Mouse (Mus musculus) left cerebral cortex, postnatal 4 days (tissue): ENCODE results near the gene Atxn1l. TPM values are rescaled to one million over a fixed set of nuclear protein-coding genes. Genes with fewer than 3 reads are reported as not detected.

Experiments
- DNase-seq: peaks from one replicate; pipeline ENCODE4 v3.0.0-alpha.2; 2022
- intact Hi-C: fragments of 180-260 bp; cut with DNase I; formaldehyde crosslinking; loops from one replicate; pipeline ENCODE4 v1.15.1; 2025
- total RNA-seq, 2 experiments: library from RNA; stranded (reverse); gene quantifications; 2 replicates each; pipeline ENCODE4 v1.2.3; 2021

The Atxn1l gene
- total RNA-seq, 2 experiments from 2014 or later, result 28.7 to 34.0 TPM

DNA sequence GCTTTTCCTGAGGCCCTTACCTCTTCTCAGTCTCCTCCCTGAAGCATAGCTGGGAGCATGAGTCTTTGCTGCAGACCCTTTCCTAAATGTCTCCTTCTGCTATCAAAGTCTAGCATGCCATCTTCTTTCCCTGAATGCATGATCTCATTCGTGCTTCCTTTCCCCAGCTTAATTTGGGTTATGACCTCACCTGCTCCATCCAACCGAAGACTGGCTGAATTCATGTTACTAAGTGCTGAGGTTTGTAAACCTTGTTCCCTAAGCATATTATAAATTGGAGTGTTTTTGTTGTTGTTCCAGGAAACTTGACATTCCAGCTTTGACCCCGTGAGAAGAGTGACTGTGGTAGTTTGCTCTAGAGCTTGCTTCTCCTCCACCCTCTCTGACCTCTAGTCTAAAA is 3.5 kb downstream of the Atxn1l start:
- intact Hi-C loops, result no loop called here

DNA sequence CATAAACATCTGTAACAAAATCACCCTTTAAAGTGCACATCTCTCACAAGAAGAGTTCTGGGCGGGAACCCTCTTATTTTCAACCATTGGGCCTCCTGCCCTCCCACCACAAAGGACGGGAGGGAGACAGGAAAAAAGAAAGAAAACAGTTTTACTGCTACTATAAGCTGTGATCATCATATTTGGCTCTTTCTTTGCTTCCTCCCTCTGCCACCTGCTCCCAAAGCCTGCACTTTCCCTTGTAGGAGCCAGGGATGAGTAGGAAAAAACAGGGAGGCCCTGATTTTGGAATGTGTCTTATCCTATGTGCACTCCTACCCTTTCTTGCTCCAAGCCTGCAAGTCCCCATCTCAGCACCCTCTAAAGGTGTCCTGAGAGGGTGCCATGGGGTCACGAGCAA is 6.5 kb downstream of the Atxn1l start:
- DNase-seq, result no peak
- intact Hi-C loops, result no loop called here

More for the DNA sequence above, 3.5 kb downstream of the Atxn1l start:
- no peak for DNase-seq

DNA sequence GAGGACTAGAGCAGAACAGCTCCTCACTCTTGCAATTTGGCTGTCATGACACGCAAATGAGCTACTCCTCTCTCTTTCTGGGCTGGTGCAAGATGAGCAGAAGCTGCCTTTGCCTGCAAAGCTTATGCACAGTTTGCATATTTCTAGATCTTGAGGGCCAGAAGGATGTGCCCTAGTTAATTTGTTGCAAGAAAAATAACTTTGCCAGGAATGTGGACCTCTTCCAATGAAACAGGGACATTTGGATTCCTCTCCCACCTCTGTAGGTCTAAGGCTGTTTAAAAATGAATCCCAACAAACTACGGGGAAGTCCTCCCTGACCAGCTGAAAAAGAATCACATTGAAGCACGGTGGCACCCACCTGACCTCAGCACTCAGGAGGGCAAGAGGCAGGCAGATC is 12.4 kb downstream of the Atxn1l start:
- intact Hi-C loops, result no loop called here
- DNase-seq, result no peak

DNA sequence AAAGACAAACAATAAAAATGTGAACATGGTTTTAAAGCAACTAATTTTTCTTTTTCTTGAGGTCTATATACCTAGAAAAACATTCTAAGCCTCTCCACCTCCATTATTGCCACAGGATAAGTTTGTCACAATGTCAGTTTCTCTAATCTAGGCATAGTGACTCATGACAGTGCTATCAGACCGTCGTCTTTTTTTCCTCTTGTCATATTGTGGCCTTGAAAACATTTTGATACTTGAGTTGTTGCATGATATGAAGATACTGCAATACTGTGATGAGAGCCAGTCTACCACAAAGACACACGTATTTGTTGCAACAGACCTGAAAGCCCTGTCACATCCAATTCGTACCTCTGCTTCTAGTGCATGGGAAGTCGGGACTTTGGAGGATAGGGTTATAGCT is 22.6 kb downstream of the Atxn1l start:
- intact Hi-C loops, result no loop called here
- no peak for DNase-seq

DNA sequence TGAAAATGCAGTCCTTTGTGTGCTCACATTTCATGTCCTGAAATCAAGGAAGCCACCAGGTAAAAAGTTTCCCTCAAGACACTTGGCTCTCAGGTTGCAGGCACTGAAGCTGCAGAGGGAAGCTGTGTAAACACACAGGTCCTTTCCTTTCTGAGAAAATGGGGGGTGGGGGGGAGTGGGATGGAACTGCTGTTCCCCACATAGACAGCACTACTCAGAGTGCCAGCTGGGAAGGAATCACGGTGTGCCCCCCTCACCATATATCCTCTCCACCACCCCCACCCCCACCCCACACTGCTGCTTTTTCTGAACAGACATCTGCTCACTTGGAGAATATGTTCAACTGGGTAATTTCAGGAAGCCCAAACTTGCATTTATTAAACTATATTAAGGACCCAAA is 25.0 kb downstream of the Atxn1l start:
- DNase-seq, result no peak
- intact Hi-C loops, result no loop called here

DNA sequence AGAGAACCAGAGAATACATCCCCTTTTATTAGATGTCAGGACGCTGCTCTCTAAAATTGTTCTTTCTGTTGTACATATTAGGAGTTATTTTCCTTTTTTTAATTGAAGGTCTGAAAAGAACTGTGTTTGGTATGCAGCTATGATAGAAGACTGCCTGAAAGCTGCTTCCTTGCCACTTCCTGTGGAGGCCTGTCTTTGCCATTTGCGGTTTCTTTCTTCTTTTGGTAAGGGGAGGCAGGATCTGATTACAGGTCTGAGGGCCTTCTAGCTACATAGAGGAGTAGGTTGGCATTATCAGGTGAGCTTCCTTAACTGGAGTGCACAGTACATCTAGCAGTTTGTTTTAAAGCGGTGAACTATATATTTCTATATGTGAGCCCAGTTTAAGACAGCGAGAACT is 29.6 kb downstream of the Atxn1l start:
- intact Hi-C loops, result no loop called here

DNA sequence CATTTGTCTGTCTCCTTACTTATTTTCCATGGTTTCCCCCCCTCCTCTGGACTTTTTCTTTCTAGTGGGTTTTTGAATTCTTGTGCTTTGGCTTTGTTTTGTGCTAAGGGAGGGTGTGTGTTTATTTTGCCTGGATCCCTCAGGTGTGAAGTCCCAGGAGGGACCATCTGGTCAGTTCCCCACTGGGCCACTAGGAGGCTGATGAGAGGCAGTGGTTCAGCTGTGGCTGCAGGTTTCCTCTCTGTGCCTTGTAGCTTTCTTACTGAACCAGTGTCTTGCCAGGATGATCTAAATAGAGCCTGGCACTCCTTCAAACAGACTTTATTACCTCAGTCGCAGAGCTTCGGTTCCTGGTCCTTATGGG is 30.7 kb downstream of the Atxn1l start:
- DNase-seq, result peak; percentile 69
- intact Hi-C loops, result no loop called here

More for the DNA sequence above, 29.6 kb downstream of the Atxn1l start:
- no peak for DNase-seq

DNA sequence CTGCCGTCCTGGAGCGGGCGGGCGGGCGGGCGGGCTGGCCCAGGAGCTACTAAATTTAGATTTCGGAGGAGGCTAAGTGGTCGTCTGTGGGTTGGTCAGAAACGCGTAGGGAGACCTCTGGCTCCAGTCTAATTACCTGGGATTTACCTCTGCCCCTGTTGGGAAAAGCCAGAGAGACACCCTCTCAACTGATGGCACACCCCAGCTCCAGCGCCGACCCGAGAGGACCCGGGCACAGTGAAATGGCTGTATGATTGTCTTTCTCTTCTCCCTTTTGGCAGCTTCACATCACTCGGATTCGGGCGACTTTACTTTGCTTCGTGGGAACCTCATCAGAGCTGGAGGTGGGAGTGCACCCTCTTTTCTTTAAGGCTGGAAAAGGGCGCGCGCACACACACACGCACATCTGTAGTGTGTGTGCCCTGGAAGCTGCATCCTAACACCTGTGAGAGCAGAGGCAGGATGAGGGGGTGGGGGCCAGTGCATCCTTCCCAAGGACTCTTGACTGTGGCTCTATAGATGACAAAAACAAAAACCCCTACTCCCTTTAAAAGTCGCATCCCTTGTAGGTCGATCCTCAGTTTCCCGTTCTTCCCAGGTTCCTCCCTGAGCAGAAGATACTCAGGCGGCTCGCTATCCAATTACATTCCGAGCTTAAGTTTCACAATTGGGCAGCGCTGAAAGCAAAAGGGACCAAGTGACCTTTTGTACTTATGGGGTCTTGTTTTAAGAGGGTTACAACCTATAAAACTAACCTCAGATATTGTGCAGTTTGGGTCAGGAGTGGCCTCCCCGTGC is 31.3 kb downstream of the Atxn1l start:
- DNase-seq, result peak; percentile 6
- intact Hi-C loops, result no loop called here

DNA sequence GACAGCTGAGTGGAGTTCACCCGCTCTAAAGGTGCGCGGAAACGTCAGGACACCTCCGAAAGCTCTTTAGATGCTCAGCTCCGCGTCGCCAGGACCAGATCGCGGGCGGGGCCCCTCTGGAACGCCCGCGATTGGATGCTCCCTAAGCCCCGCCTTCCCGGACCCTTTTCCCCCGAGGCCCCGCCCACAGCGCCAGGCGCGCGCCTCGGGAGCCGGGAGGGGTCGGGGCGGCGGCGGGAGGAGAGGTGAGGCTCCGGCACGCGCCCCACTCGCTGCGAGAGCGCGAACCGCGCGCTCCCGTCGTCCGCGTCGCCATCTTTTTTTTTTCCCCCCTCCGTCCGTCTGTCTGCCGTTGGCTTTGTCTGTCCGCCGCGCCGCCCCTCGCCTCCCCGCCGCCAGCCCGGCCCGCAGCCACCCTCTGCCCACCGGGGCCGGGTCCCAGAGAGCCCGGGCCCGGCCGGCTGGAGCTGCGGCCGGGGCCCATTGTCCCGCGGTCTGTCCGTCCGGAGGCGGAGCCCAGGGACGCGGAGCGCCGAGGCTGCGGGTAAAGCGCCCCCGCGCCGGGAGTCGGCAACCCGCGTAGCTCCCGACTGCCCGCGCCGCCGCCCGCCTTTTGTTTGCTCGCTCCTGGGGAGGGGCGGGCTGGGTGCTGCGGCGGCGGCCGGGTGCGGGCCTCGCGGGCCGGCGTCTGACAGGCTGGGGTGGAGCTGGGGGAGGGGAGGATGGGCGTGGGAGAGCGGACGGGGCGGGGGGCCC is 32.0 kb downstream of the Atxn1l start, which contains the start of gene Zfp821:
Zfp821 (plus strand) TSS at position 227 of the 756 bp plus-strand sequence.
- peak; percentile 97 for DNase-seq
- intact Hi-C loops, result no loop called here

DNA sequence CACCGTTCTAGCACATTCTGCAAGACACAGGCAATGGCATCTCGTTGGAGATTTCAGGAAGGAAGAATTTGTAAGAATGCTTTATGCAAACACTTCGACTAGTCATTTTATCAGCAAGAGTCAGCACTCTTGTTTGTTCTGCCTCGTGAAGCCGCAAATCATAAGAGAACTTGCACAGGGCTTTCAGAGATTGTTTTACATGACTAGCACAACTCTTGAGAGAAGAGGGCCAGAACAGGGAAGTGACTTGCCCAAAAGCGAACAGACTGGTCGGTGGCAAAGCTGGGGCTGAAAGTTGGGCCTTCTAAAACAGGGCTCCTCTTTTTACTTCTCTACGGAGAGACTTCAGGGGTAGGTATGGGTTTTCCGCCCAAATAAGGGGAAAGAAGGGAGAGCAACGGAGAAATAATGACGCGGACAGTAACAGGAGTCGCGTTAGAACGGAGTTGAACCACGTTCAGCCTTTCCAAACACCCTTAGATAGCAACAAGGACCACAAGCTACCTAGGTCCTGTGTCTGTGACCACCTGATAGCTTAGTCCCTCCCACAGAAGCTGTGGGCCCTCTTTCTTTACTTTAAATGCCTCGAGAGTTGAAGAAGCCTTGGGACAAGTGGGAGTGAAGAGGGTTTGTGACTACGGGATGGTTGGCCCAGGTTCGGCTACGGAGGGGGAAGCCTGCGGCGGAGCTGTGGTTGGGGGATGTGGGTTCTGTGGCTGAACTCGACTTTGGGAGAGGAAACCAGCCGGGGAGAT is 32.8 kb downstream of the Atxn1l start:
- DNase-seq, result no peak
- intact Hi-C loops, result no loop called here

DNA sequence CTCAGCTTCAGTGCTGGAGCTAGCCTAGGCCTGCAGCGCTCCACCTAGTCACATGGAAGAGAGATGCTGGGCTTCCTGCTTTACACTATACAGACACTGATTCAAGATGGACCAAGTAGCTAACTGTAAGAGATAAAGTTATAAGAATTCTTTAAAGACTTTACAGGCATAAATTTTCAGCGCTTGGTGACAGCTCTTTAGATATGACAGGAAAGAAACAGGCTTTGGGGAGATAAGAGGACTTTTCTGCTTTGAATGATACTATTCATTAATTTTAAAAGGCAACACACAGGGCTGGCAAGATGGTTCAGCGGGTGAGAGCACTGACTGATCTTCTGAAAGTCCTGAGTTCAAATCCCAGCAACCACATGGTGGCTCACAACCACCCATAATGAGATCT is 39.1 kb downstream of the Atxn1l start:
- no peak for DNase-seq
- intact Hi-C loops, result no loop called here

DNA sequence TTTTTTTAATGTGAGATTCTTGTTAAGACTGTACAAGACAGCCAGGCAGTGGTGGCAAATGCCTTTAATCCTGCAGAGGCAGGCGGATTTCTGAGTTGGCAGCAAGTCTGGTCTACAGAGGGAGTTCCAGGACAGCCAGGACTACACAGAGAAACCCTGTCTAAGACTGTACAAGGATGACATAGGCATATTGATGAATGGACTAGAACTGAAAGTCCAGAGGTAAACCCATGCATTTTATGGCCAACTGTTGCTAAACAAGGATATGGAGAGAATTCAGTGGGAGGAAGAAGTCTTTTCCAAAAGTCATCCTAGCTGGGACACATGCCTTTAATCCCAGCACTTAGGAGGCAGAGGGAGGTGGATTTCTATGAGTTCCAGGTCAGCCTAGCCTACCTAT is 39.8 kb downstream of the Atxn1l start:
- intact Hi-C loops, result no loop called here
- no peak for DNase-seq

DNA sequence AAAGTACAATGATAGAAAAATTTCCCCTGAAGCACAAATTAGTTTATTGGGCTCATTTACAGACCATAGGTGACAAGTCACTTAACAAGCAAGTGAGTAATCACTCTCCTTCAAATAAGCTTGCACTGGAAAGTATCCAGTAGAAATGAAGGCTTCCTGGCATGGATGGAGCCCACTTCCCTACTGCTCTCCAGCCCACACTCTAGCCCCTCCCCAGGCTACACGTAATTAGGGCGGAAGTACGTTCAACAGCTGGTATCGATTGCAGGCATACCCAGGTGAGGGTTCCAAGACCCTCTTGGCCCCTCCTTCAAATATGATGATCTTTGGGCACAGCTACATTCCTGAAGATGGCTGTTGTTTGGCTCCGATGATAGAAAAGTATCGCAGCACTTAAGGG is 43.4 kb downstream of the Atxn1l start:
- no peak for DNase-seq
- intact Hi-C loops, result no loop called here

DNA sequence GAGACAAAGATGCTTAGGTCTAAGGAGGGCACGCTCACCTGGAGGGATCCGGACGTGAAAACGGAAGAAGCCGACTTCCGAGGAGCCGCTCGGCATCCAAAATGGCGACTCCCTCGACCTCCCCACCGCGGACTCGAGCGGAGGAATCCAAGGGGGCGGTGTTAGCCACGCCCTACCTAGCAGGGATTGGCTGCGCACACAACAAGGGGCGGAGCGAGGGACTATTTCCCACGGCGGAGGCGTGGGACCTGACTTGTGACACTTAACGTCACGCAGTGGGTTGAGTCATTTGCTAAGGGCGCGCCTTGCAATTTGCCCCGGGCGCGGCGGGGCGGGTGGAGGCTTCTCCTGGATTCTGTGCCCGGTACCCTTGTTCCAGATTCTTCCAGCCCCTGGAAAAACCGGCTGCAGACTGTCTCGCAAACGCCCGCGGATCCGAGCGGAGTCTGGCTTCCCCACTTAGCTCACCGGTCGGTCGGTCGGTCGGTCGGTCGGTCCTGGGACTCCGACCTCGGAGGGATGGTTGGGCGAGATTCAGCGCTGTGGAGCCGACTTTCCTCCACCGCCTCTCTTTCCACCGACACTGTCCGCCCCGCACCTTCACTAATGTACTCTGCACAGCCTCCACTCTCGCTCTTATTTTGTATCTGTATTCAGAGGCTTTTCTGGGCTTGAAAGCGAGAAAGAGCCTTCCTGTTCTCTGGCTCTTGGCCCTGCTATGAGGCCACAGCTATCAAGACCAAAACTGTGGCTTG is 44.2 kb downstream of the Atxn1l start, which contains the start of gene Ist1:
Ist1 (minus strand) TSS at position 115 of the 755 bp plus-strand sequence.
- DNase-seq, result peak; percentile 98
- intact Hi-C loops, result no loop called here

DNA sequence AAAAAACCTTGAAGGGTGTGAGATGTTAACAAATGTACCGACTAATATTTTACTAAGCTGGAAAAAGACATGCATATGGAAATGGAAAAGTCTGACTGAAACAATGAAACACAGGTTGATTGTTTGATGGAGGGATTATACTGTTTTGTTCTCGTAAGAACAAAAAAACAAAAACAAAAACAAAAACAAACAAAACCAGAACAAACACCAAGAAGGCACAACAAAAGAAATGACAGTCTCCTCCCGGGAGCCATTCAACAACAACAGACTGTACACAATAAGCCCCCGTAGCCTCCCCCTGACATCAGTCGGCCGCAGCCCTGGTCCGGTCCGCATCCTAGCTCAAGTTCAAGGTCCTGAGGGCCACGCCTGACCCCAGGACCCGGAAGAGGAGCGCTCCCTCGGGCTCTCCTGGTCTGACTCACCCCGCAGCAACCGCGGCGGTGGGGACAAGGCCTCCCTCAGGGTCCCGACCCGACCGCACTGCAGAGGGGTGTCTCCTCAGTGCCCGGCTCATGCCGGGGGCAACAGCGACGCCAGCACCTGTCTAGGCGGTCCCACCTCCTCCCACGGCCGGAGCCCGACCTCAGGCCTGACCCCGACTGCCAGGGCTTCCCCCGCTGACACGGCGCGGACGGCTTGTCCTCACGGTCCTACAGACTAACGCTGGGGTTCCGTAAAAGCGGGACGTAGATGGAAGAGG is 44.9 kb downstream of the Atxn1l start:
- intact Hi-C loops, result no loop called here
- DNase-seq, result peak; percentile 34

DNA sequence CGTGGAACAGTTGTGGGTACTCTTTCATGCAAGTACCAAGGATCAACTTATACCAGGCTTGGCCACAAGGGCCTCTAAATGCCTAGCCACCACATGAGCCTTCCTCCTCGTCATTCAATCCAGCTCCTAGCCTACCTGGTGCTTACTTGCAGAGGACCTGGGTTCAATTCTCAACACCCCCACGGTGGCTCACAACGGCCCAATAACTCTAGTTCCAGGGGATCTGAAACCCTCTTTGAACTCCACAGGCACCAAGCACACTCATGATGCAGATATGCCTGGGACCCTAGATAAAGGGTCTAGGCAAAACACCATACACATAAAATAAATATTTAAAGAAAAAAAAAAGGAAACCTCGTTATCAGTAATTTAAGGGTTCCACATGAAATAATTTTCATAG is 45.8 kb downstream of the Atxn1l start:
- intact Hi-C loops, result no loop called here
- DNase-seq, result no peak

DNA sequence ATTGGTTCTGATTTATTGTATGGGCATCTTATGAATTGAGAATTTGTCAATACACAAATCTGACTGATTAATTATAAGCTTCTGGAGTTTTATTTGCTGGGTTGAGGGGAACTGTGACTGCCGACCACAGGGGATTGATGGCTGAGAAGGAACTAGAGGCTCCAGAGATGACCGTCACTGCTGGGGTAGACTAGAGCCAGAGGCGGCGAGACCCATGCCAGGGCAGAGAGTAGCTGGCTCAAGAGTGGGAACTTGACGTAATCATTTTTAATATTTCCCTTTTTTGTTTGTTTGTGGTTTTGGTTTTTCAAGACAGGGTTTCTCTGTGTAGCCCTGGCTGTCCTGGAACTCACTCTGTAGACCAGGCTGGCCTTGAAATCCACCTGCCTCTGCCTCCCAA is 50.3 kb downstream of the Atxn1l start:
- DNase-seq, result no peak
- intact Hi-C loops, result no loop called here

DNA sequence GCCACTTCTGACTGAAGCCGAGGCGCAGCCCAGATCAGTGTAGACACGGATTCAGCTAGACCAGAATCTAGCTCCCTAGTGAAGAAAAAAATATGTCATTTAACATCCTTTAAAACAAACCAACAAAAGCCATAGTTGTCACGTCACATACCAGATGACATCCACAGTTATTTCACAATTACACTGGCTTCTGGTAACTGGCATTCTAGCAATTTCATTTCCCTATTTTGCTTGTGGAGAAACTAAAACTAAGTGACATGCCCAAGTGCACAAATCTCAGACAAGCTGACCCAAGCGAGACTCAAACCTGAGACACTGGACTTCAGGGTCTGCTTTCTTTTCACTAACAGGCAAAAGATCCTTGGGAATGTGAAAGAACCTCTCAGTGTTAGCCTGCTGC is 55.4 kb downstream of the Atxn1l start:
- DNase-seq, result no peak
- intact Hi-C loops, result no loop called here

DNA sequence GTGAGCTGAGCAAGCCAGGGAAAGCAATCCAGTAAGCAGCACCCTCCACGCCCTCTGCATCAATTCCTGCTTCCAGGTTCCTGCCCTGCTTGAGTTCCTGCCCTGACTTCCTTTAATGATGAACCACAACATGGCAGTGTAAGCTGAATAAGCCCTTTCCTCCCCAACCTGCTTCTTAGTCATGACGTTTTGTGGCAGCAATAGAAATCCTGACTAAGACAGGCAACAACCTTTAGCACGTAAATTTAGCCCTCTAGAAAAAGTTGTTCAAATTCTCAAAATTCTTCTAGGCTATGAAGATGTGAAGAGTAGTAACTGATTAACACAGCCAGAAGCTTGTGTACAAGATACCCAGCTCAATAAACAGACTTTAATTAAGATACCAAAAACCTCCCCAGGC is 56.0 kb downstream of the Atxn1l start:
- DNase-seq, result no peak
- intact Hi-C loops, result no loop called here
